7 mouse cellular contexts compared by ENCODE assay signal in genomic region chr12:24462121-24462520, GRCm38 (mm10). TPM values are rescaled to one million over a fixed set of nuclear protein-coding genes. Genes with fewer than 3 reads are reported as not detected.
DNase-seq lines count a peak whose midpoint lies in the region; ATAC-seq and TF ChIP-seq lines count a peak whose summit lies in the region.
"Not testable (repeated sequence)": the region's sequence is repeated elsewhere in the genome, so short reads cannot be mapped to it uniquely, and the experiment has no call there.

No protein-coding gene starts in this region.

- not testable (repeated sequence) for H3K4me1 ChIP-seq in CH12.LX (ENCODE audit: control insufficient read depth in 1 of 2, insufficient read depth in 2 of 2); heart, adult 2 months (ENCODE audit: control insufficient read depth, insufficient read depth, low read length); kidney, postnatal 0 days (replicated peaks; ENCODE audit: insufficient read depth, low read length); lung, embryonic 14.5 days (ENCODE audit: insufficient read depth)

- ATAC-seq in kidney, postnatal 0 days (replicated peaks; ENCODE audit: low FRiP score, low read depth); lung, embryonic 14.5 days (ENCODE audit: insufficient read depth): not testable (repeated sequence)

- peak; percentile 48 for TF ChIP-seq RAD21 in CH12.LX (IDR thresholded peaks at IDR 0.05; ENCODE audit: low read depth, low read length)

- TF ChIP-seq EP300 in CH12.LX (IDR thresholded peaks at IDR 0.05; ENCODE audit: low read length); heart, adult 2 months (IDR thresholded peaks at IDR 0.05; ENCODE audit: insufficient read depth, low read depth, low read length): not testable (repeated sequence)

- peak; percentile 5 for DNase-seq in CH12.LX (ENCODE audit: extremely low read depth)
- DNase-seq in ZHBTc4 (ENCODE audit: low read depth, low spot score) = peak; percentile 21
- peak; percentile 29 for DNase-seq in cerebellum, adult 9-10 months
- DNase-seq in heart, adult 2 months = peak in 1 of 2 experiments; percentile 28
- not testable (repeated sequence) for DNase-seq in kidney, postnatal 0 days (ENCODE audit: low spot score); lung, embryonic 14.5 days
- DNase-seq in retina, postnatal 1 day = peak; percentile 25

- not testable (repeated sequence) for H3K4me2 ChIP-seq in CH12.LX (ENCODE audit: insufficient read depth, low read depth, poor library complexity, severe bottlenecking); kidney, postnatal 0 days (ENCODE audit: low read length); lung, embryonic 14.5 days

- in situ Hi-C loops in CH12.LX (cut with MboI; ENCODE audit: low pct_ligation_motif_present, low pct_unique_long_range_greater_than_20kb, low sequenced_read_pairs) = not testable (repeated sequence)

- not testable (repeated sequence) for H3K9me3 ChIP-seq in CH12.LX (replicated peaks; ENCODE audit: low read length); kidney, postnatal 0 days (replicated peaks; ENCODE audit: low read length); lung, embryonic 14.5 days (ENCODE audit: low read depth, low read length)

- intact Hi-C loops in heart, adult 2 months (cut with DNase I) = not testable (repeated sequence)

- not testable (repeated sequence) for H3K9ac ChIP-seq in CH12.LX (ENCODE audit: insufficient read depth, low read depth); heart, adult 2 months (ENCODE audit: low read depth, low read length); kidney, postnatal 0 days (ENCODE audit: low read depth, low read length); lung, embryonic 14.5 days

- H3K4me3 ChIP-seq in CH12.LX (replicated peaks in 1 of 3; ENCODE audit: low read depth in 2 of 3, low read length in 2 of 3, poor library complexity in 1 of 3); heart, adult 2 months; kidney, postnatal 0 days (replicated peaks; ENCODE audit: low read depth, low read length); lung, embryonic 14.5 days (ENCODE audit: low read depth, low read length): not testable (repeated sequence)

- H3K27me3 ChIP-seq in CH12.LX (replicated peaks); heart, adult 2 months (ENCODE audit: control insufficient read depth, insufficient read depth, low read length); kidney, postnatal 0 days (ENCODE audit: insufficient read depth, low read length); lung, embryonic 14.5 days (ENCODE audit: insufficient read depth, low read length): not testable (repeated sequence)

- H3K27ac ChIP-seq in CH12.LX (ENCODE audit: insufficient read depth, low read depth); heart, adult 2 months; kidney, postnatal 0 days; lung, embryonic 14.5 days (ENCODE audit: low read depth): not testable (repeated sequence)

- TF ChIP-seq POLR2A in CH12.LX (IDR thresholded peaks at IDR 0.05; ENCODE audit: low read depth, low read length); heart, adult 2 months (IDR thresholded peaks at IDR 0.05; ENCODE audit: insufficient read depth, low read depth, low read length): not testable (repeated sequence)

- not testable (repeated sequence) for H3K36me3 ChIP-seq in CH12.LX (replicated peaks in 1 of 2; ENCODE audit: control insufficient read depth in 1 of 2, insufficient read depth in 1 of 2, low read length in 1 of 2); heart, adult 2 months (ENCODE audit: control insufficient read depth, insufficient read depth, low read length); kidney, postnatal 0 days (ENCODE audit: insufficient read depth, low read length); lung, embryonic 14.5 days (ENCODE audit: insufficient read depth)

- not testable (repeated sequence) for H3K79me2 ChIP-seq in CH12.LX (replicated peaks; ENCODE audit: control insufficient read depth, extremely low read depth, insufficient read depth, poor library complexity, severe bottlenecking); heart, adult 2 months (replicated peaks; ENCODE audit: control insufficient read depth, insufficient read depth, low read length)

- WGBS in heart, adult 2 months = 33% methylated on average over 4 of the region's 4 CpGs
- WGBS in kidney, postnatal 0 days = 43% methylated on average over 4 of the region's 4 CpGs
- 32% methylated on average over 4 of the region's 4 CpGs for whole genome bisulfite sequencing in lung, embryonic 14.5 days

- TF ChIP-seq CTCF in CH12.LX (conservative IDR thresholded peaks at IDR 0.05 in 1 of 2, IDR thresholded peaks at IDR 0.05 in 1 of 2; ENCODE audit: low read depth in 2 of 2, low read length in 2 of 2) = peak; percentile 61 to 64; a peak in 3 of 4 replicates
- TF ChIP-seq CTCF in heart, adult 2 months (IDR thresholded peaks at IDR 0.05) = peak; percentile 76
- peak; percentile 60 for TF ChIP-seq CTCF in kidney, postnatal 0 days (IDR thresholded peaks at IDR 0.05; ENCODE audit: low read depth)
- TF ChIP-seq CTCF in lung, embryonic 14.5 days (IDR thresholded peaks at IDR 0.05; ENCODE audit: low read depth) = peak; percentile 70

- dilution Hi-C loops in CH12.LX (cut with MboI; ENCODE audit: extremely low pct_ligation_motif_present, extremely low pct_unique_long_range_greater_than_20kb, low sequenced_read_pairs) = not testable (repeated sequence)

TF ChIP-seq in CH12.LX, 34 proteins besides CTCF, POLR2A, EP300 and RAD21:
- peak; percentile 42 for TF ChIP-seq SMC3 (IDR thresholded peaks at IDR 0.05; ENCODE audit: low read depth, low read length)

RNA-seq across cellular contexts. Expression of gene Taf1b, which starts 36.0 kb away (rescaled TPM):
- total RNA-seq in CH12.LX (2012; rRNA removed) (25.9 and 26.6 TPM in 2 replicates), CH12.LX (2014; rRNA removed) (34.5 and 36.6 TPM in 2 replicates)
- polyA plus RNA-seq in CH12.LX (2012; ENCODE audit: insufficient read length, low read depth) = 42.2 and 49.6 TPM in 2 replicates
- total RNA-seq in heart, adult 2 months (2021) = 10 to 100 TPM in 1 of 2 experiments, 1 to 10 TPM in 1; 9.8 to 10.8 TPM
- 6.4 and 9.8 TPM in 2 replicates for polyA plus RNA-seq in heart, adult 2 months (2012; rRNA removed)
- polyA plus RNA-seq in kidney, postnatal 0 days (2015; fragmentation: Nextera tagmentation; extraction: Ambion mirVana) = 27.6 and 28.5 TPM in 2 replicates
- 31.5 and 32.2 TPM in 2 replicates for polyA plus RNA-seq in lung, embryonic 14.5 days (2014; fragmentation: Nextera tagmentation; extraction: Ambion mirVana)
